Mouse (Mus musculus): ENCODE measurements around the gene 2410015M20Rik. TPM values are rescaled to one million over a fixed set of nuclear protein-coding genes. Genes with fewer than 3 reads are reported as not detected.

The 2410015M20Rik gene
- polyA plus RNA-seq, 1 experiment from 2014 or later, result 192 TPM

DNA sequence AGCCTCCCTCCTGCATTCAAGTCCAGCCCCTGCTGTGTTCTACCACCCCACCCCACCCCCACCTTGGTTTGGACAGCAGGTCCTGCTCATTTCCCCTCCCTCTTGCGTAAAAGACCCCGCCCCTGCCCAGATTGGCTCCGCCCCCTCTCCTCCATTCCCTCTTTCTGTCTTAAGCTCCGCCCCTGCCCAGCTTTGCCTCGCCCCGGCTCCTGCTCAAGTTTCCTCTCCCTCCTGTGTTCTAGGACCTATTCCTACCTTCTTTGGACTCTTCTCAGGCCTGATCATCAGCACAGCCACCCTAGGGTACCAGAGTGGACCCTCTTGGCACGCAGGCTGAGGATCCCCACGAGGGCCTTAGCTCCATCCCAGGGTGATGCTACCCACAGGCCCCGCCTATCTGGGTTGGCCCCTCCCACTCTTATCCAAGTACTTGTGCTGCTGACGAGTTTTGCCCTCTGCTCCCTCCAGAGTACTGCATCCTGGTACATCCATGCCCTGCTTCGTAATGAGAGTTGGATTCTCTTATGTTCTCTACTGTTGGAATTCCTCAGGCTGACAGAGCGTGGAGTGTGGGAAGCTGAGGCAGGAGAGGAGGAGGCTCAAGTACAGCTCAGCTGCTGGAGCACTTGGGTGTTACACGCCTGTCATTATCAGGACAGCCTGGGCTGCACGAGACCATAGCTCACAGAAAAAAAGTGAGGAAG lies 2.4 kb upstream of the 2410015M20Rik start:
- H3K4me3 ChIP-seq, result no peak overlapping the region
- peaks cover 32% of the 10 kb centered on the region for H3K4me1 ChIP-seq
- no peak for ATAC-seq (ENCODE audit: low FRiP score, low read depth)
- peak overlapping the region; percentile 16; the same call in 1 of the 2 replicates for H3K4me2 ChIP-seq (replicated peaks)
- 15% methylated on average over 14 of the region's 14 CpGs for WGBS
- H3K9ac ChIP-seq, result no peak overlapping the region
- H3K36me3 ChIP-seq, result peaks cover 34% of the 10 kb centered on the region
- no peaks in the 10 kb centered on the region for H3K27me3 ChIP-seq (replicated peaks)
- H3K9me3 ChIP-seq, result no peaks in the 10 kb centered on the region
- no peak overlapping the region; the same call in 1 of the 2 replicates for H3K27ac ChIP-seq

DNA sequence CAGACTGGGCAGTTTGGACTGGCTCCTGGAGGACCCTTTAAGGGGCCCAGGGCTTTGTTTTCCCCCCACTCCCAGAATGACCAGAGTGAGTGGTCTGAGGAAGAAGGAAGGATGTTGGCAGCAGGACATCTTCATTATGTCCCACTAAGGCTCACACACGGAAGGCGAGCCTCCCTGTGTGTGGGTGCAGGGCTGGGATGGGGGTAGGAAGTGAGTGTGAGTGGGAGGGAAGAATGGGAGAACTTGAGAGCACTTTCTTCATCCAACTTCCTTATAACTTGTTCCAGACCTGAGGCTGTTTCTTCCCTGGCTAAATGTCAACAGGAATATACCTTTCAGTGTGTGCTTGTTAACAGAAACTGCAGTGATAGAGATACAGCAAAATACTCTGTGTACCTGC lies 1.8 kb upstream of the 2410015M20Rik start:
- 78% methylated on average over 2 of the region's 2 CpGs for WGBS
- Histone ChIP-seq H3K9ac (no peak overlapping the region), H3K4me1 (peaks cover 32% of the 10 kb centered on the region), H3K36me3 (peaks cover 34% of the 10 kb centered on the region), H3K9me3 (no peaks in the 10 kb centered on the region), H3K27me3 (replicated peaks) (no peaks in the 10 kb centered on the region), H3K27ac (no peak overlapping the region), H3K4me2 (replicated peaks) (no peak overlapping the region), H3K4me3 (no peak overlapping the region)
- no peak for ATAC-seq (ENCODE audit: low FRiP score, low read depth)

DNA sequence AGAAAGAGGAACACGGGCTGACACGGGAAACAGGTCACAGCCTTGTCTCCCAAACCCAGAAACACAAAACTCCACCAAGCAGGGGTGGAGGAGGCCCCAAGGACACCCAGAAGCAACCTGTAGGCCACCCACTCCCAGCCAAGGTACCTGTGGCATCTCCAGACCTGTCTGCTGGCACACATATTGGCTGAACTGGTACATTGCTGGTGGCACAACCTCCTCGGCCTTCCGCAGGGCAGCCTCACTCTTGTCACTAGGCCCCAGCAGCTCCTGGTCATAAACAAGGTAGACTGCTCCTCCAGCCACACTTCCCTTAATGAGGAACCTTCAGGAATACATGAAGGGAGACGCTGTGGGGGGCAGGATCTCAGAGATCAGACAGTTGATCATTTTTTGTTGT lies 872 bp downstream of the 2410015M20Rik start:
- Histone ChIP-seq H3K9me3 (no peaks in the 10 kb centered on the region), H3K27me3 (replicated peaks) (no peaks in the 10 kb centered on the region), H3K27ac (no peak overlapping the region), H3K4me1 (peaks cover 17% of the 10 kb centered on the region), H3K4me2 (replicated peaks) (peak overlapping the region; percentile 85), H3K9ac (peak overlapping the region; percentile 72), H3K4me3 (peak overlapping the region; percentile 67), H3K36me3 (peaks cover 39% of the 10 kb centered on the region)
- WGBS, result 58% methylated on average over 5 of the region's 5 CpGs
- no peak for ATAC-seq (ENCODE audit: low FRiP score, low read depth)

DNA sequence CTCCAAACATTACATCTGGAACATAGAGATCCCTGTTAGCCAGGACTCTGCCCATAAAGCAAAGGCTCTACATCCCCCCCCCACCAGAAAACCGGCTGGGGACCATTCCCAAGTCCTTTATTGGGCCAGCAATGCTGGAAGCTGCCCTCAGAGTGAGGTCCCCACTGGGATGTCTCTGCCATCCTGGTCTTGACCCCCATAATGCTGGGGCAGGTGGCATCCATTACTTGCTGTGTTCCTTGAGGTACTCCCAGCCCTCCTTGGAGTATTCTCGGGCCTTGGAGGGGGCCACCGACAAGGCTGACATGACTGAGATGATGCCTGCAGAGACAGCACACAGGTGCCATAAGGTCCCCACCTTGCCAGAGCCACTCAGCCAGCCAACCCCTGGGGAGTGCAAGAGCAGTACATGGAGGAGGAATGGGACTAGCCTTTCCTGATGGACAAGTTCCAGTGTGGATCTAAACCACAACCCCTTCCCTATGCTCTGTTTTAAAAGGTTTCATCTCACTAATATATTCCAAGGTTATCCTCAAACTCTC lies 2.0 kb downstream of the 2410015M20Rik start:
- H3K27ac ChIP-seq, result no peak overlapping the region
- ATAC-seq (ENCODE audit: low FRiP score, low read depth), result no peak
- H3K9me3 ChIP-seq, result no peaks in the 10 kb centered on the region
- WGBS, result 80% methylated on average over 3 of the region's 3 CpGs
- H3K27me3 ChIP-seq (replicated peaks), result no peaks in the 10 kb centered on the region
- H3K9ac ChIP-seq, result peak overlapping the region; percentile 17; the same call in 1 of the 2 replicates
- peaks cover 50% of the 10 kb centered on the region for H3K36me3 ChIP-seq
- no peak overlapping the region for H3K4me3 ChIP-seq
- peaks cover 17% of the 10 kb centered on the region for H3K4me1 ChIP-seq
- no peak overlapping the region for H3K4me2 ChIP-seq (replicated peaks)

DNA sequence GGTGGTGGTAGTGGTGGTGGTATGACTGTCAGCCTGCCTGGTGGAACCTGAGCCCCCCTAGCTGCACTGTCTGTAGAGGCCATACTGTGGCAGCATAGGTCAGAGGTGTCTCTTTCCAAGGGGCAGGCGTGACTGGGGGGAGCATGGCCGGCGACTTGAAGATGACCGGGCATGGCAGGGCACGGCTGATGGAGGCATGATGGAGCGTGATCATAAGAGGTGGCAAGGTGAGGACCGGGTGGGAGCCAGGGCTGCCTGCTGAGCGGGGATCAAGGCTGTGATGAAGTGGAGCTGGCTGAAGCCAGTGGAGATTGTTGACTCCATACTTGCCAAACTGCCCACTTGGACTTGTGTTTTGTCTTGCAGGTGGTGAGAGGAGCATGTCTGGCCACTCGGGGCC lies 4.1 kb downstream of the 2410015M20Rik start:
- no peak for ATAC-seq (ENCODE audit: low FRiP score, low read depth)
- 90% methylated on average over 9 of the region's 9 CpGs for WGBS
- Histone ChIP-seq H3K9me3 (no peaks in the 10 kb centered on the region), H3K36me3 (peaks cover 71% of the 10 kb centered on the region), H3K4me3 (no peak overlapping the region), H3K4me1 (peaks cover 14% of the 10 kb centered on the region), H3K27me3 (replicated peaks) (no peaks in the 10 kb centered on the region), H3K9ac (no peak overlapping the region), H3K4me2 (replicated peaks) (no peak overlapping the region), H3K27ac (no peak overlapping the region)

DNA sequence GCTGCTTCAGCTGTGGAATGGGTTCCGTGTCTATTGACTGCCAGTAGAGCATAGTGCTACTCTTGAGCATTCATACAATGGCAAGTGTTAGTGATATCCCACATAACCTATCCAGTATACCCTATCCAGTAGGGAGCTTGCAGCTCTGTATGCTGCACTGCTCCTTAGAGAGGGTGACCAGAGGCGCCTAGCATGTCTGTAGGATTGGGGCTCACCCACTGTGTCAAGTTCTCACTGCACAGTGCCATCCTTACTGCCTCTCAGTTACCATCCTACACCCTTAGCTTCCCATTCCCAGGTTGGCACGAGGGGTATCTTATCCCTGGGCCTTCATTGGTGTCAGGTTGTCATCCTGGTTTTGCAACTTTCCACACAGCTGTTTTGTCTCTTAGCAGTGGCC lies 5.1 kb downstream of the 2410015M20Rik start:
- no peak overlapping the region for H3K9ac ChIP-seq
- H3K27me3 ChIP-seq (replicated peaks), result no peaks in the 10 kb centered on the region
- H3K27ac ChIP-seq, result no peak overlapping the region
- H3K9me3 ChIP-seq, result no peaks in the 10 kb centered on the region
- H3K4me3 ChIP-seq, result no peak overlapping the region
- no peak for ATAC-seq (ENCODE audit: low FRiP score, low read depth)
- peaks cover 82% of the 10 kb centered on the region for H3K36me3 ChIP-seq
- peaks cover 9% of the 10 kb centered on the region for H3K4me1 ChIP-seq
- WGBS, result 89% methylated on average over 3 of the region's 3 CpGs
- H3K4me2 ChIP-seq (replicated peaks), result no peak overlapping the region

DNA sequence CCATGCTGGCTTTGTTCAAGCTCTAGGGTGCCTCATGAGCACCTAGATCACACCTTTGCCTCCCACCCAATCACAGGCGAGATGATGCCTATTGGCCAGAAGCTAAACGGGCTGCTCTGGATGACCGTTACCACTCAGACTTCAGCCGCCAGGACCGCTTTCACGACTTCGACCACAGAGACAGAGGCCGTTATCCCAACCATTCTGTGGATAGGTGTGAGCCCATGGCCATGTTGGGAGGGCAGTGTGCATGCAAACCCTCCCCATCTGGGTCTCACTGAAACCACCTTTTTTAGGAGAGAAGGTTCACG lies 5.5 kb downstream of the 2410015M20Rik start:
- no peak overlapping the region for H3K9ac ChIP-seq
- H3K9me3 ChIP-seq, result no peaks in the 10 kb centered on the region
- H3K36me3 ChIP-seq, result peaks cover 85% of the 10 kb centered on the region
- WGBS, result 90% methylated on average over 9 of the region's 9 CpGs
- peaks cover 8% of the 10 kb centered on the region for H3K4me1 ChIP-seq
- no peak overlapping the region for H3K27ac ChIP-seq
- ATAC-seq (ENCODE audit: low FRiP score, low read depth), result no peak
- no peak overlapping the region for H3K4me3 ChIP-seq
- no peaks in the 10 kb centered on the region for H3K27me3 ChIP-seq (replicated peaks)
- no peak overlapping the region for H3K4me2 ChIP-seq (replicated peaks)

DNA sequence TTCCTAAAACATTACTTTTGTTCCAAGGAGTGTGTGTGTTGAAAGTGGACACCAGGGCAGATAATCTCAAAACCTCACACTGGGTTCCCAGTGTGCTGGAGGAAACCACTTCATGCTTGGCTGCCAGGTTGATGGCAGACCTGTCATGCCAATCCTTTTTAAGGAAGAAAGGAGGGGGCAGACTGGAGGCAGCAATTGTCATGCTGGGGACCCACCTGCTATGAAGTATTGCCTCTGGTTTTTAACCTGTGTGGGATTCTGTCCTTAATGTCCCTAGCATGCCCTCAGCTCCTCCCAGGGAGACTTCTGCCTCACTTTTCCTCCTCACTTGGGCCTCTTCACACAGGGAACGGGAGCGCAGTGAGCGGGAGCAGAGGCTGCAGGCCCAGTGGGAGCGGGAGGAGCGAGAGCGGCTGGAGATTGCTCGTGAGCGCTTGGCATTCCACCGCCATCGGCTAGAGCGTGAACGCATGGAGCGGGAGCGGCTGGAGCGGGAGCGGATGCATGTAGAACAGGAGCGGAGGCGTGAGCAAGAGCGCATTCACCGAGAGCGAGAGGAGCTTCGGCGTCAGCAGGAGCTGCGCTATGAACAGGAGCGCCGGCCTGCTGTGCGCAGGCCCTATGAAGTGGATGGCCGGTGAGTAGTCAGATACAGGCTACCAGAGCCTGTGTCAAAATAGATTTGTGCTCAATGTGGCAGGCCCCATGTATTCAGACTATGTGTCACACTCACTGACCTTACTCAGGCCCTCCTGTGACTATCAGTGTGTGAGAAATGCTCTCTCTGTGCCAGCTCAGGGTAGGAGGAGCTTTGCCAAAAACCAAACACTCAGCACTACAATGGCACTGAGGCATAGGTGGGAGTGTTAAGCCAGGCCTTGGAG lies 6.1 kb downstream of the 2410015M20Rik start:
- Histone ChIP-seq H3K4me1 (peaks cover 2% of the 10 kb centered on the region; the same call in 1 of the 2 replicates), H3K27ac (no peak overlapping the region), H3K27me3 (replicated peaks) (no peaks in the 10 kb centered on the region), H3K9ac (no peak overlapping the region), H3K9me3 (no peaks in the 10 kb centered on the region), H3K36me3 (peaks cover 85% of the 10 kb centered on the region), H3K4me2 (replicated peaks) (no peak overlapping the region), H3K4me3 (no peak overlapping the region)
- WGBS, result 94% methylated on average over 28 of the region's 28 CpGs
- ATAC-seq (ENCODE audit: low FRiP score, low read depth), result no peak

DNA sequence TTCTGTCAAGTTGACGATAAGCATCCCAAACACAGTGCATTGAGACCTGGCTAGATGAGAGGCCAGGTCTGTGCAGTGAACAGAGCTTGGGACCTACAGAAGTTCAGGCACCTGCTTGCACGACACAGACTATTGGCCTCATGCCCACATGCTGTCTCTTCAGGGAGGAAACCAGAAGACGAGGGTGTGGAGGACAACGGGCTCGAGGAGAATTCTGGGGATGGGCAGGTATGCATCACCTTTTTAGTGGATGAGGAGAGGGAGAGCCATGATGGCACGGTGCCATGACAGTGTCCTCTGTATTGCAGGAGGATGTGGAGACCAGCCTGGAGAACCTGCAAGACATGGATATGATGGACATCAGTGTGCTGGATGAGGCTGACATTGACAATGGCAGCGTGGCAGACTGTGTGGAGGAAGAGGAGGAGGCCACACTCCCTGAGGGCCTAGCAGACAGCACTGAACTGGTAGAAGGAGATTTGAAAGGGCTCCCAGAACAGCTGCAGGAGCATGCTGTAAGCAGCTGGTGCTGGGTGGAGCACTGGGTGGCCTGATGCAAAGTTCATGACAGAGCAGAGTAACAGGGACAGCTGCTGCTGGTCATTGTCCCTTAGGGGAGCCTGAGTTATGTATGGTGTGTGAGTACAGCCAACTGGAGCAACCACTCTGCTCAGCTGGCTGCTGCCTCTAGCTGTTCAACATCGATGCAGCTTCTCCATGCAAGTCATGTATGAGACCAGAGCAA lies 15.9 kb downstream of the 2410015M20Rik start:
- peaks cover 95% of the 10 kb centered on the region for H3K36me3 ChIP-seq
- ATAC-seq (ENCODE audit: low FRiP score, low read depth), result no peak

DNA sequence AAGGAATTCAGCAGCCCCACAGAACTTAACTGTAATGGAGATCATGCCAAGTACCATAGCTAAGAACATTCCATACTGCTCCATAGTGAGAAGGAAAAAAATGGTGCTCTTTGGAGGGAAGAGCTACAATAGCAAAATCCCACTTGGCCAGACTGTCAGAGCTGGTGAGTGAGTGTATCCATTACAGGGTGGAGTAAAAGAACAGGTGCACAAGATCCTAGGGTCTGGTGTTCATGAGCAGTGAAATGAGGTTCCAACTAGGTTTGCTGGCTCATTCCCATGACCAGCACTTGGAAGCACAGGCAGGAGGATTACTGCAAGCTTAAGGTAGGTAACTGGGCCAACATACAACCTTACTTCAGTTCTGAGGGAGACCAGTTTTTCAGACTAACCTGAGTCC lies 17.0 kb downstream of the 2410015M20Rik start:
- H3K27ac ChIP-seq, result no peak overlapping the region
- H3K4me3 ChIP-seq, result no peak overlapping the region
- peaks cover 13% of the 10 kb centered on the region for H3K4me1 ChIP-seq
- H3K9me3 ChIP-seq, result no peaks in the 10 kb centered on the region
- ATAC-seq (ENCODE audit: low FRiP score, low read depth), result no peak
- no peak overlapping the region for H3K4me2 ChIP-seq (replicated peaks)
- H3K9ac ChIP-seq, result no peak overlapping the region
- H3K36me3 ChIP-seq, result peaks cover 99% of the 10 kb centered on the region
- H3K27me3 ChIP-seq (replicated peaks), result no peaks in the 10 kb centered on the region

More for the DNA sequence above, 15.9 kb downstream of the 2410015M20Rik start:
- no peaks in the 10 kb centered on the region for H3K9me3 ChIP-seq
- H3K4me3 ChIP-seq, result no peak overlapping the region
- 93% methylated on average over 8 of the region's 8 CpGs for WGBS
- no peak overlapping the region for H3K9ac ChIP-seq
- no peak overlapping the region for H3K27ac ChIP-seq
- 0 out of 2 replicates have a peak, but pooled peaks cover 9% of the 10 kb centered on the region for H3K4me1 ChIP-seq
- no peak overlapping the region for H3K4me2 ChIP-seq (replicated peaks)
- H3K27me3 ChIP-seq (replicated peaks), result no peaks in the 10 kb centered on the region

DNA sequence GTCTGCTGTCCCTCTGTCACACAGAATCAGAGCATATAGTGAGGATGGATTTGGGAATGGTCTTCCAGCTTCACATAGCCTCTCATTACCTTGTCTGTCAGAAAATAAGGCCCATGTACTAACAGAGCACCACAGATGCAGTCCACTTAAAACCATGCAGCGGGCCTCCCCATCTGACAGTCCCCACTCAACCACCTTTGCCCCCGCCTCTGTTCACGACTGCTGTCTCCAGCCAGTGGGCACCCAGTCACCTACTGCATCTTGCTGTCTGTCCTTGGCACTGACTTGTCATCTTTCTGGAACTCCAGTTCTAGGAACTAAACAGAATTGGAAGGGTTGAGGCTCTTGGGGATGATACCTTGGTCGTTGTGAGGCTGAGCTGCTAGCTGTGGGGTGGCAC lies 20.6 kb downstream of the 2410015M20Rik start:
- H3K4me3 ChIP-seq, result no peak overlapping the region
- H3K4me1 ChIP-seq, result peaks cover 31% of the 10 kb centered on the region
- no peaks in the 10 kb centered on the region for H3K9me3 ChIP-seq
- H3K36me3 ChIP-seq, result peaks cover 77% of the 10 kb centered on the region
- WGBS, result over 99% methylated on average over 4 of the region's 4 CpGs
- no peak overlapping the region for H3K27ac ChIP-seq
- no peak overlapping the region for H3K9ac ChIP-seq
- H3K27me3 ChIP-seq (replicated peaks), result no peaks in the 10 kb centered on the region
- no peak for ATAC-seq (ENCODE audit: low FRiP score, low read depth)
- H3K4me2 ChIP-seq (replicated peaks), result no peak overlapping the region

DNA sequence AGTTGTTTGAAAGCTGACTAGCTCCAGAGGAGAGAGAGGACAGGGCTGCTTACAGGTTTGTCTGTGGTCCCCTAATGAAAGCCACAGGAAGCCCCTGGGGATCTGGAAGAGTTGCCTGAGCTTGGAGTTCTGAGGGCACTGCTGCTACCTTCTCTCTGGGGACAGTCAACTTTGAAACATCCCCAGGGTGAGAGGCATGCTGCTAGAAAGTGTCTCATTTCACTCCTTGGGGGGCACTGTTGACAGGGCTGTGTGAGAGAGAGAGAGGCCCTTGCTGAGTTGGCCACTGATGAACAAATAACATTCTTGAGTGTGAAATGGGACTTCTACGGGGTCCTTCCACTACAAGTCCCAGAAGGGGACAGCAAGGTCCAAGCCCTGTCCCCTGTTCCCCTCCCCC lies 21.8 kb downstream of the 2410015M20Rik start:
- WGBS, result 88% methylated on average over 1 of the region's 1 CpGs
- no peak overlapping the region for H3K4me3 ChIP-seq
- H3K9ac ChIP-seq, result no peak overlapping the region
- peaks cover 41% of the 10 kb centered on the region for H3K4me1 ChIP-seq
- H3K9me3 ChIP-seq, result no peaks in the 10 kb centered on the region
- H3K27ac ChIP-seq, result no peak overlapping the region
- peaks cover 69% of the 10 kb centered on the region for H3K36me3 ChIP-seq
- ATAC-seq (ENCODE audit: low FRiP score, low read depth), result no peak
- no peak overlapping the region for H3K4me2 ChIP-seq (replicated peaks)
- H3K27me3 ChIP-seq (replicated peaks), result no peaks in the 10 kb centered on the region

All from neural tube, embryonic 12.5 days (tissue).